27 mouse cellular contexts compared by ENCODE assay signal in genomic region chr4:46345773-46346100, GRCm38 (mm10). TPM values are rescaled to one million over a fixed set of nuclear protein-coding genes. Genes with fewer than 3 reads are reported as not detected.
DNase-seq lines count a peak whose midpoint lies in the region; ATAC-seq and TF ChIP-seq lines count a peak whose summit lies in the region.
"Had no signal": no experiment of that assay in that cellular context is flagged by ENCODE, and none has a peak within 500 bp of the region (broad histone marks: within the 10 kb centered on the region; RNA-seq: fewer than 3 reads in every experiment).

No protein-coding gene starts in this region.

- H3K4me1 ChIP-seq in forebrain, embryonic 11.5 days (replicated peaks; ENCODE audit: control insufficient read depth, insufficient read depth, low read length): 0 out of 2 replicates have a peak, but pooled peaks cover 2% of the 10 kb centered on the region
- peaks cover 15% of the 10 kb centered on the region for H3K4me1 ChIP-seq in forebrain, embryonic 16.5 days (replicated peaks; ENCODE audit: control insufficient read depth, insufficient read depth, low read length)
- no peaks in the 10 kb centered on the region for H3K4me1 ChIP-seq in limb, embryonic 11.5 days (ENCODE audit: control insufficient read depth, insufficient read depth, low read length)
- H3K4me1 ChIP-seq in limb, embryonic 10.5 days: peaks cover 31% of the 10 kb centered on the region
- peaks cover 29% of the 10 kb centered on the region for H3K4me1 ChIP-seq in E14TG2a.4 (replicated peaks; ENCODE audit: low read depth, low read length)
- H3K4me1 ChIP-seq in embryonic facial prominence, embryonic 14.5 days (ENCODE audit: control insufficient read depth, insufficient read depth, low read length): no peaks in the 10 kb centered on the region; the same call in 1 of the 2 replicates
- H3K4me1 ChIP-seq in heart, embryonic 12.5 days (replicated peaks): peaks cover 15% of the 10 kb centered on the region

- H3K9ac ChIP-seq in forebrain, embryonic 11.5 days (ENCODE audit: low read length): no peak overlapping the region
- no peak overlapping the region for H3K9ac ChIP-seq in forebrain, embryonic 16.5 days (replicated peaks; ENCODE audit: low read depth, low read length)
- H3K9ac ChIP-seq in limb, embryonic 11.5 days (ENCODE audit: low read length): no peak overlapping the region
- no peak overlapping the region for H3K9ac ChIP-seq in embryonic facial prominence, embryonic 14.5 days (ENCODE audit: low read depth, low read length)
- H3K9ac ChIP-seq in heart, embryonic 12.5 days: no peak overlapping the region
- H3K9ac ChIP-seq: embryonic facial prominence, embryonic 12.5 days; forebrain, embryonic 15.5 days; heart, embryonic 15.5 days; hindbrain, embryonic 15.5 days had no signal

- H3K4me2 ChIP-seq in forebrain, embryonic 11.5 days (ENCODE audit: low read depth, low read length, severe bottlenecking): no peak overlapping the region
- no peak overlapping the region for H3K4me2 ChIP-seq in forebrain, embryonic 16.5 days (ENCODE audit: low read length)
- H3K4me2 ChIP-seq in limb, embryonic 11.5 days (ENCODE audit: low read depth, severe bottlenecking): no peak overlapping the region
- no peak overlapping the region for H3K4me2 ChIP-seq in embryonic facial prominence, embryonic 14.5 days (ENCODE audit: low read depth, low read length)
- H3K4me2 ChIP-seq in heart, embryonic 12.5 days: no peak overlapping the region
- H3K4me2 ChIP-seq: forebrain, embryonic 15.5 days; heart, embryonic 15.5 days; hindbrain, embryonic 15.5 days had no signal

- no peak for ATAC-seq in forebrain, embryonic 11.5 days (replicated peaks; ENCODE audit: low FRiP score)
- ATAC-seq in forebrain, embryonic 16.5 days: no peak
- ATAC-seq in limb, embryonic 11.5 days (ENCODE audit: insufficient number of reproducible peaks, low FRiP score, low TSS enrichment, low read depth): no peak
- no peak for ATAC-seq in embryonic facial prominence, embryonic 14.5 days (ENCODE audit: low read depth)
- no peak for ATAC-seq in heart, embryonic 12.5 days (ENCODE audit: insufficient number of reproducible peaks, low FRiP score)
- ATAC-seq: activated CD4-positive, CD25-positive, alpha-beta regulatory T cell, adult 4 months; forebrain, embryonic 15.5 days; Patski had no signal

- no peaks in the 10 kb centered on the region for H3K36me3 ChIP-seq in forebrain, embryonic 11.5 days (ENCODE audit: control insufficient read depth, insufficient read depth, low read length)
- no peaks in the 10 kb centered on the region for H3K36me3 ChIP-seq in forebrain, embryonic 16.5 days (ENCODE audit: control insufficient read depth, insufficient read depth)
- no peaks in the 10 kb centered on the region for H3K36me3 ChIP-seq in limb, embryonic 11.5 days (ENCODE audit: control insufficient read depth, insufficient read depth, low read length)
- H3K36me3 ChIP-seq in limb, embryonic 10.5 days: no peaks in the 10 kb centered on the region
- H3K36me3 ChIP-seq in E14TG2a.4 (ENCODE audit: insufficient read depth, low read length): no peaks in the 10 kb centered on the region
- no peaks in the 10 kb centered on the region for H3K36me3 ChIP-seq in embryonic facial prominence, embryonic 14.5 days (ENCODE audit: control insufficient read depth, insufficient read depth, low read length)
- no peaks in the 10 kb centered on the region for H3K36me3 ChIP-seq in heart, embryonic 12.5 days
- H3K36me3 ChIP-seq: embryonic facial prominence, embryonic 12.5 days; forebrain, embryonic 10.5 days; forebrain, embryonic 15.5 days; heart, embryonic 10.5 days; heart, embryonic 15.5 days; hindbrain, embryonic 15.5 days had no signal

- H3K4me3 ChIP-seq in forebrain, embryonic 11.5 days (ENCODE audit: low read depth, low read length): no peak overlapping the region
- no peak overlapping the region for H3K4me3 ChIP-seq in forebrain, embryonic 16.5 days (replicated peaks; ENCODE audit: low read length)
- H3K4me3 ChIP-seq in limb, embryonic 11.5 days (ENCODE audit: low read depth, low read length): no peak overlapping the region
- H3K4me3 ChIP-seq in limb, embryonic 10.5 days: no peak overlapping the region
- H3K4me3 ChIP-seq in E14TG2a.4 (replicated peaks; ENCODE audit: low read length): peak overlapping the region; percentile 73; the same call in 1 of the 2 replicates
- H3K4me3 ChIP-seq in embryonic facial prominence, embryonic 14.5 days (ENCODE audit: low read depth, low read length): peak overlapping the region; percentile 43
- H3K4me3 ChIP-seq in heart, embryonic 12.5 days: no peak overlapping the region
- H3K4me3 ChIP-seq: erythroblast, embryonic 14.5 days; forebrain, embryonic 10.5 days; hindbrain, embryonic 15.5 days had no signal

- H3K9me3 ChIP-seq in forebrain, embryonic 11.5 days (ENCODE audit: control insufficient read depth, low read length): no peaks in the 10 kb centered on the region
- H3K9me3 ChIP-seq in forebrain, embryonic 16.5 days (ENCODE audit: control insufficient read depth, low read length): no peaks in the 10 kb centered on the region
- H3K9me3 ChIP-seq in limb, embryonic 11.5 days (ENCODE audit: control insufficient read depth, low read length): no peaks in the 10 kb centered on the region
- no peaks in the 10 kb centered on the region for H3K9me3 ChIP-seq in limb, embryonic 10.5 days (replicated peaks)
- H3K9me3 ChIP-seq in E14TG2a.4 (ENCODE audit: low read length): no peaks in the 10 kb centered on the region
- no peaks in the 10 kb centered on the region for H3K9me3 ChIP-seq in embryonic facial prominence, embryonic 14.5 days (ENCODE audit: control insufficient read depth, low read length)
- no peaks in the 10 kb centered on the region for H3K9me3 ChIP-seq in heart, embryonic 12.5 days (replicated peaks)
- H3K9me3 ChIP-seq: embryonic facial prominence, embryonic 12.5 days; forebrain, embryonic 10.5 days; forebrain, embryonic 15.5 days; heart, embryonic 10.5 days; heart, embryonic 15.5 days; hindbrain, embryonic 15.5 days had no signal

- no peak overlapping the region for H3K27ac ChIP-seq in forebrain, embryonic 11.5 days (ENCODE audit: low read depth, low read length)
- H3K27ac ChIP-seq in forebrain, embryonic 16.5 days (ENCODE audit: low read length): no peak overlapping the region
- H3K27ac ChIP-seq in limb, embryonic 11.5 days (replicated peaks; ENCODE audit: low read depth, low read length): no peak overlapping the region
- H3K27ac ChIP-seq in limb, embryonic 10.5 days: no peak overlapping the region
- H3K27ac ChIP-seq in embryonic facial prominence, embryonic 14.5 days (replicated peaks; ENCODE audit: low read depth, low read length): no peak overlapping the region
- H3K27ac ChIP-seq in heart, embryonic 12.5 days (ENCODE audit: poor library complexity, severe bottlenecking): no peak overlapping the region
- H3K27ac ChIP-seq: forebrain, embryonic 10.5 days; forebrain, embryonic 15.5 days; heart, embryonic 15.5 days; hindbrain, embryonic 15.5 days had no signal

- no peak for TF ChIP-seq CTCF in E14TG2a.4 (conservative IDR thresholded peaks at IDR 0.05; ENCODE audit: low read length)

- 14% methylated on average over 3 of the region's 3 CpGs for WGBS in forebrain, embryonic 11.5 days
- 16% methylated on average over 3 of the region's 3 CpGs for WGBS in forebrain, embryonic 16.5 days
- WGBS in limb, embryonic 11.5 days: 20% methylated on average over 3 of the region's 3 CpGs
- 18% methylated on average over 3 of the region's 3 CpGs for WGBS in limb, embryonic 10.5 days
- WGBS in embryonic facial prominence, embryonic 14.5 days: 20% methylated on average over 3 of the region's 3 CpGs
- 21% methylated on average over 3 of the region's 3 CpGs for WGBS in heart, embryonic 12.5 days

- peaks cover 95% of the 10 kb centered on the region for H3K27me3 ChIP-seq in forebrain, embryonic 11.5 days (ENCODE audit: control insufficient read depth, insufficient read depth, low read length)
- peaks cover 81% of the 10 kb centered on the region for H3K27me3 ChIP-seq in forebrain, embryonic 16.5 days (replicated peaks; ENCODE audit: control insufficient read depth, insufficient read depth, low read length)
- peaks cover 91% of the 10 kb centered on the region for H3K27me3 ChIP-seq in limb, embryonic 11.5 days (ENCODE audit: control insufficient read depth, insufficient read depth, low read length)
- peaks cover 100% of the 10 kb centered on the region for H3K27me3 ChIP-seq in limb, embryonic 10.5 days (ENCODE audit: low read depth, poor library complexity, severe bottlenecking)
- peaks cover 94% of the 10 kb centered on the region for H3K27me3 ChIP-seq in E14TG2a.4 (ENCODE audit: insufficient read depth, low read length)
- peaks cover 97% of the 10 kb centered on the region for H3K27me3 ChIP-seq in embryonic facial prominence, embryonic 14.5 days (replicated peaks; ENCODE audit: control insufficient read depth, insufficient read depth, low read length)
- H3K27me3 ChIP-seq in heart, embryonic 12.5 days (replicated peaks): peaks cover 92% of the 10 kb centered on the region

- peak; percentile 32 for DNase-seq in forebrain, embryonic 11.5 days (ENCODE audit: low spot score)
- peak; percentile 36 for DNase-seq in limb, embryonic 11.5 days (ENCODE audit: low spot score)
- no peak for DNase-seq in limb, embryonic 10.5 days (ENCODE audit: low spot score)
- DNase-seq in embryonic facial prominence, embryonic 14.5 days (ENCODE audit: low spot score): no peak
- DNase-seq in spleen, postnatal 10 days (ENCODE audit: low spot score in 2 of 2): no peak
- DNase-seq: adrenal gland, adult 2 months; adrenal gland, postnatal 25 days; cerebellum, adult 9-11 months; cerebellum, postnatal 36 days; gastrocnemius, postnatal 10 days; heart, adult 18-20 months; heart, postnatal 14 days had no signal

RNA-seq across cellular contexts. Expression of gene Foxe1, which starts 2.3 kb away (rescaled TPM):
- polyA plus RNA-seq in forebrain, embryonic 11.5 days (2014; fragmentation: Nextera tagmentation; extraction: Ambion mirVana): 0.08 TPM in 1 of 2 replicates, not detected in the other
- not detected in 2 replicates for polyA plus RNA-seq in forebrain, embryonic 16.5 days (2015; fragmentation: Nextera tagmentation; extraction: Ambion mirVana)
- polyA plus RNA-seq in limb, embryonic 11.5 days (2014; fragmentation: Nextera tagmentation; extraction: Ambion mirVana): not detected in 2 replicates
- 0.35 TPM in 1 of 2 replicates, not detected in the other for polyA plus RNA-seq in limb, embryonic 10.5 days (2016; fragmentation: Nextera tagmentation; extraction: Ambion mirVana)
- 1.6 and 1.7 TPM in 2 replicates for polyA plus RNA-seq in embryonic facial prominence, embryonic 14.5 days (2014; fragmentation: Nextera tagmentation; extraction: Ambion mirVana)
- polyA plus RNA-seq in heart, embryonic 12.5 days (2016; fragmentation: Nextera tagmentation; extraction: Ambion mirVana): not detected in 2 replicates
- polyA plus RNA-seq: activated CD4-positive, CD25-positive, alpha-beta regulatory T cell, adult 4 months; C2C12; erythroblast, embryonic 14.5 days; forebrain, embryonic 10.5 days; forebrain, embryonic 15.5 days; frontal cortex, adult 2 months; heart, embryonic 15.5 days; hindbrain, embryonic 15.5 days; intestine, embryonic 14.5 days; Patski had no signal

RNA-seq across cellular contexts. Expression of gene Trmo, which starts 43.5 kb away (rescaled TPM):
- polyA plus RNA-seq in forebrain, embryonic 11.5 days (2014; fragmentation: Nextera tagmentation; extraction: Ambion mirVana): 10.9 and 11.6 TPM in 2 replicates
- 12.7 and 13.4 TPM in 2 replicates for polyA plus RNA-seq in forebrain, embryonic 16.5 days (2015; fragmentation: Nextera tagmentation; extraction: Ambion mirVana)
- 10.2 and 11.0 TPM in 2 replicates for polyA plus RNA-seq in limb, embryonic 11.5 days (2014; fragmentation: Nextera tagmentation; extraction: Ambion mirVana)
- 11.5 and 11.9 TPM in 2 replicates for polyA plus RNA-seq in limb, embryonic 10.5 days (2016; fragmentation: Nextera tagmentation; extraction: Ambion mirVana)
- polyA plus RNA-seq in embryonic facial prominence, embryonic 14.5 days (2014; fragmentation: Nextera tagmentation; extraction: Ambion mirVana): 8.8 and 10.0 TPM in 2 replicates
- 8.3 and 8.7 TPM in 2 replicates for polyA plus RNA-seq in heart, embryonic 12.5 days (2016; fragmentation: Nextera tagmentation; extraction: Ambion mirVana)

Comparison
In these comparisons a context has a peak if more than half of its experiments do, and no peak if none do; other contexts are left out.
1. DNase-seq: peak in forebrain, embryonic 11.5 days (single experiment) and limb, embryonic 11.5 days (single experiment); none in limb, embryonic 10.5 days (single experiment), embryonic facial prominence, embryonic 14.5 days (single experiment) and spleen, postnatal 10 days (0 of 2).
2. H3K4me3 ChIP-seq: peak in E14TG2a.4 (single experiment) and embryonic facial prominence, embryonic 14.5 days (single experiment); none in forebrain, embryonic 11.5 days (single experiment), forebrain, embryonic 16.5 days (single experiment), limb, embryonic 11.5 days (single experiment), limb, embryonic 10.5 days (single experiment) and heart, embryonic 12.5 days (single experiment).